In genomic region chr6:90760886-90761285, GRCm38 (mm10) we compare ENCODE assay signal across 15 mouse cellular contexts.
DNase-seq lines count a peak whose midpoint lies in the region; ATAC-seq lines count a peak whose summit lies in the region.
"Had no signal": no experiment of that assay in that cellular context is flagged by ENCODE, and none has a peak within 500 bp of the region (broad histone marks: within the 10 kb centered on the region; RNA-seq: fewer than 3 reads in every experiment).

No protein-coding gene starts in this region.

- no peaks in the 10 kb centered on the region for H3K9me3 ChIP-seq in hindbrain, embryonic 13.5 days
- no peaks in the 10 kb centered on the region for H3K9me3 ChIP-seq in hindbrain, embryonic 14.5 days (ENCODE audit: control insufficient read depth, low read length)
- no peaks in the 10 kb centered on the region for H3K9me3 ChIP-seq in neural tube, embryonic 13.5 days

- 78% methylated on average over 5 of the region's 5 CpGs for WGBS in hindbrain, embryonic 13.5 days
- 66% methylated on average over 5 of the region's 5 CpGs for WGBS in hindbrain, embryonic 14.5 days
- 82% methylated on average over 5 of the region's 5 CpGs for WGBS in neural tube, embryonic 13.5 days

- no peaks in the 10 kb centered on the region for H3K27me3 ChIP-seq in hindbrain, embryonic 13.5 days
- no peaks in the 10 kb centered on the region for H3K27me3 ChIP-seq in hindbrain, embryonic 14.5 days (ENCODE audit: control insufficient read depth, insufficient read depth, low read length)
- H3K27me3 ChIP-seq in neural tube, embryonic 13.5 days = no peaks in the 10 kb centered on the region

- peak; percentile 43 for DNase-seq in cerebellum, adult 9-11 months
- DNase-seq in cerebellum, postnatal 25 days = no peak
- no peak for DNase-seq in hindbrain, embryonic 14.5 days (ENCODE audit: low spot score)
- no peak for DNase-seq in neural tube, embryonic 10.5 days (ENCODE audit: extremely low spot score, low spot score)
- DNase-seq in layer of hippocampus, postnatal 25 days (ENCODE audit: extremely low spot score in 1 of 2, low spot score in 1 of 2) = no peak
- DNase-seq: cerebellum, adult 11 months; embryo, embryonic 11 days; kidney, adult 9 months; right cerebral cortex, adult 18-20 months; spleen, adult 18-20 months; thymus, postnatal 25 days had no signal

- H3K4me2 ChIP-seq in hindbrain, embryonic 13.5 days = no peak overlapping the region
- no peak overlapping the region for H3K4me2 ChIP-seq in hindbrain, embryonic 14.5 days (replicated peaks)
- no peak overlapping the region for H3K4me2 ChIP-seq in neural tube, embryonic 13.5 days

- H3K4me3 ChIP-seq in hindbrain, embryonic 13.5 days = no peak overlapping the region
- H3K4me3 ChIP-seq in hindbrain, embryonic 14.5 days (replicated peaks; ENCODE audit: low read length) = no peak overlapping the region
- H3K4me3 ChIP-seq in neural tube, embryonic 13.5 days = no peak overlapping the region

- H3K27ac ChIP-seq in hindbrain, embryonic 13.5 days = peak overlapping the region; percentile 84
- H3K27ac ChIP-seq in hindbrain, embryonic 14.5 days = no peak overlapping the region; the same call in 1 of the 2 replicates
- peak overlapping the region; percentile 83; the same call in 1 of the 2 replicates for H3K27ac ChIP-seq in neural tube, embryonic 13.5 days (replicated peaks)
- H3K27ac ChIP-seq: stomach, postnatal 0 days had no signal

- H3K9ac ChIP-seq in hindbrain, embryonic 13.5 days = no peak overlapping the region; the same call in 1 of the 2 replicates
- H3K9ac ChIP-seq in hindbrain, embryonic 14.5 days = no peak overlapping the region
- no peak overlapping the region for H3K9ac ChIP-seq in neural tube, embryonic 13.5 days

- H3K4me1 ChIP-seq in hindbrain, embryonic 13.5 days (replicated peaks) = peaks cover 76% of the 10 kb centered on the region
- H3K4me1 ChIP-seq in hindbrain, embryonic 14.5 days (replicated peaks; ENCODE audit: control insufficient read depth, insufficient read depth, low read length) = peaks cover 31% of the 10 kb centered on the region
- peaks cover 74% of the 10 kb centered on the region for H3K4me1 ChIP-seq in neural tube, embryonic 13.5 days (replicated peaks)

- ATAC-seq in hindbrain, embryonic 13.5 days (ENCODE audit: low FRiP score) = no peak
- ATAC-seq in hindbrain, embryonic 14.5 days (ENCODE audit: low FRiP score) = no peak
- no peak for ATAC-seq in neural tube, embryonic 13.5 days (ENCODE audit: low read depth)
- ATAC-seq in inflammation-experienced regulatory T-cells, adult 6 months = no peak

- H3K36me3 ChIP-seq in hindbrain, embryonic 13.5 days = 0 out of 2 replicates have a peak, but pooled peaks cover 3% of the 10 kb centered on the region
- no peaks in the 10 kb centered on the region for H3K36me3 ChIP-seq in hindbrain, embryonic 14.5 days (replicated peaks; ENCODE audit: control insufficient read depth, insufficient read depth)
- H3K36me3 ChIP-seq in neural tube, embryonic 13.5 days = no peaks in the 10 kb centered on the region
